8 mouse cellular contexts compared by ENCODE assay signal in genomic region chr19:53925338-53925751, GRCm38 (mm10). TPM values are rescaled to one million over a fixed set of nuclear protein-coding genes. Genes with fewer than 3 reads are reported as not detected.
DNase-seq lines count a peak whose midpoint lies in the region; ATAC-seq and TF ChIP-seq lines count a peak whose summit lies in the region.

No protein-coding gene starts in this region.

- no peak overlapping the region for H3K4me3 ChIP-seq in kidney, adult 2 months (ENCODE audit: insufficient read depth, low read depth, low read length)

- H3K27me3 ChIP-seq in kidney, adult 2 months (replicated peaks; ENCODE audit: control insufficient read depth, insufficient read depth, low read length), result no peaks in the 10 kb centered on the region

- H3K4me1 ChIP-seq in kidney, adult 2 months (ENCODE audit: control insufficient read depth, insufficient read depth, low read length), result no peaks in the 10 kb centered on the region

- WGBS in kidney, adult 2 months, result 97% methylated on average over 2 of the region's 2 CpGs

- no peak for ATAC-seq in cerebellum, adult (ENCODE audit: insufficient number of reproducible peaks, low FRiP score, low TSS enrichment)

- TF ChIP-seq POLR2A in kidney, adult 2 months (IDR thresholded peaks at IDR 0.05; ENCODE audit: low read depth, low read length), result no peak

- H3K36me3 ChIP-seq in kidney, adult 2 months (ENCODE audit: control insufficient read depth, insufficient read depth, low read length), result peaks cover 7% of the 10 kb centered on the region

- peak; percentile 35 for TF ChIP-seq CTCF in kidney, adult 2 months (conservative IDR thresholded peaks at IDR 0.05; ENCODE audit: insufficient read depth, insufficient read length, low read depth, low read length)

- DNase-seq in kidney, adult 2 months, result peak; percentile 40
- no peak for DNase-seq in kidney, adult 11 months
- DNase-seq in 3T3-L1 (ENCODE audit: low read depth, low spot score) (peak; percentile 80), ES-CJ7 (ENCODE audit: low read depth, low spot score) (peak; percentile 85)
- peak; percentile 47 for DNase-seq in forelimb bud, embryonic 11.5 days (ENCODE audit: low read depth, low spot score)
- DNase-seq in thymus, postnatal 14 days, result peak; percentile 61
- no peak for DNase-seq in urinary bladder, postnatal 36 days (ENCODE audit: low spot score in 2 of 2)

- no peak overlapping the region for H3K27ac ChIP-seq in kidney, adult 2 months (ENCODE audit: insufficient read depth, low read depth, low read length)

RNA-seq across cellular contexts. Expression of gene Shoc2, which starts 18.8 kb away (rescaled TPM):
- polyA plus RNA-seq in kidney, adult 2 months (2012; rRNA removed), result 16.3 and 19.1 TPM in 2 replicates

RNA-seq across cellular contexts. Expression of gene Bbip1, which starts 19.1 kb away (rescaled TPM):
- 9.4 and 12.6 TPM in 2 replicates for polyA plus RNA-seq in kidney, adult 2 months (2012; rRNA removed)

RNA-seq across cellular contexts. Expression of gene Pdcd4, which starts 33.3 kb away (rescaled TPM):
- 6.4 and 10.3 TPM in 2 replicates for polyA plus RNA-seq in kidney, adult 2 months (2012; rRNA removed)

Comparison
In these comparisons a context has a peak if more than half of its experiments do, and no peak if none do; other contexts are left out.
1. DNase-seq: peak in kidney, adult 2 months (single experiment), 3T3-L1 (single experiment), ES-CJ7 (single experiment), forelimb bud, embryonic 11.5 days (single experiment) and thymus, postnatal 14 days (single experiment); none in kidney, adult 11 months (single experiment) and urinary bladder, postnatal 36 days (0 of 2).